Mouse (Mus musculus) urinary bladder, postnatal 25 days (tissue): ENCODE measurements around the gene Mta1.
A peak's percentile ranks its signal among the peaks of the same experiment; 100 is the strongest.

Experiments used
- DNase-seq: peaks from one replicate; pipeline ENCODE4 v3.0.0; 2022; ENCODE audit warnings: low spot score

The Mta1 gene

GRCm38 (mm10) chr12:113134502-113134901, 36.4 kb downstream of the Mta1 start:
- no peak for DNase-seq

GRCm38 (mm10) chr12:113135401-113135800, 37.3 kb downstream of the Mta1 start:
- no peak for DNase-seq

DNA sequence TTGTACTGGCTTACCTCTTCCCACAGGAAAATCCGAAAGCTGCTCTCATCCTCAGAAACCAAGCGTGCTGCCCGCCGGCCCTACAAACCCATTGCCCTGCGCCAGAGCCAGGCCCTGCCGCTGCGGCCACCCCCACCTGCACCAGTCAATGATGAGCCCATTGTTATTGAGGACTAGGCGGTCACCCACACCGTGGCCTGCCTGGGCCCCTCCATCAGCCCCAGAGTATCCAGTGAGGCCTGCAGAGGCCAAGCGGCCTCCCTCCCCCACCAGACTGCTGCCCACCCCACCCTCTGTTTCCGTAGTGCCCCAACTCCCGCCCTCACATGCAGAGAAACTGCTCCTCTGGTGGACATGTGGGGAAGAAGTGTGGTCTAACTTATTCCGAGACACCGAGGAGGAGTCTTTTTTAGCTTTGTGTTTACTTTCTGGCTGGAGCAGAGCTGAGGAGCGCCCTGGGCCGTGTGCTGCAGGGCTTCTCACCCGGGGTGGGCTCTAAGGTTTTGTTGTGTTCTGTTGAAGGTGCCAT, 38.5 kb downstream of the Mta1 start:
- DNase-seq = no peak

GRCm38 (mm10) chr12:113137260-113138213, 39.5 kb downstream of the Mta1 start:
- DNase-seq = no peak

DNA sequence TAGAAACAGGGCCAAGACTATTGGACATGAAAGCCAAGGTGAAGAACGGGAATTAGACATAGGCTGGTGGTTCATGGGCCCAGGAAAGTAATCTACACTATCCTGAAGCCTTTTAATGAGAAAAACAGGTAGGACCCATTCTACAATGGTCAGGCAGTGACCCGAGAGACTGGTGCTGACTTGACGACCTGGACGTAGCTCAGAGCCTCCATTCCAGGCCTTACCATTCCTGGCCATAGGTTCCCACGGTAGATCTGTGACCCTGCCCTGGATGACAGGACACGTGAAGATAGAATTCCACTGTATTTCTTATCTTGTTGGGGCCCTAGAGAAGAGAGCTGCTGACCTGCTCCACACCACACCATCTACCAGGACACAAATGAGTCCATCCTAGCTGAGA, 40.2 kb downstream of the Mta1 start:
- DNase-seq = no peak

DNA sequence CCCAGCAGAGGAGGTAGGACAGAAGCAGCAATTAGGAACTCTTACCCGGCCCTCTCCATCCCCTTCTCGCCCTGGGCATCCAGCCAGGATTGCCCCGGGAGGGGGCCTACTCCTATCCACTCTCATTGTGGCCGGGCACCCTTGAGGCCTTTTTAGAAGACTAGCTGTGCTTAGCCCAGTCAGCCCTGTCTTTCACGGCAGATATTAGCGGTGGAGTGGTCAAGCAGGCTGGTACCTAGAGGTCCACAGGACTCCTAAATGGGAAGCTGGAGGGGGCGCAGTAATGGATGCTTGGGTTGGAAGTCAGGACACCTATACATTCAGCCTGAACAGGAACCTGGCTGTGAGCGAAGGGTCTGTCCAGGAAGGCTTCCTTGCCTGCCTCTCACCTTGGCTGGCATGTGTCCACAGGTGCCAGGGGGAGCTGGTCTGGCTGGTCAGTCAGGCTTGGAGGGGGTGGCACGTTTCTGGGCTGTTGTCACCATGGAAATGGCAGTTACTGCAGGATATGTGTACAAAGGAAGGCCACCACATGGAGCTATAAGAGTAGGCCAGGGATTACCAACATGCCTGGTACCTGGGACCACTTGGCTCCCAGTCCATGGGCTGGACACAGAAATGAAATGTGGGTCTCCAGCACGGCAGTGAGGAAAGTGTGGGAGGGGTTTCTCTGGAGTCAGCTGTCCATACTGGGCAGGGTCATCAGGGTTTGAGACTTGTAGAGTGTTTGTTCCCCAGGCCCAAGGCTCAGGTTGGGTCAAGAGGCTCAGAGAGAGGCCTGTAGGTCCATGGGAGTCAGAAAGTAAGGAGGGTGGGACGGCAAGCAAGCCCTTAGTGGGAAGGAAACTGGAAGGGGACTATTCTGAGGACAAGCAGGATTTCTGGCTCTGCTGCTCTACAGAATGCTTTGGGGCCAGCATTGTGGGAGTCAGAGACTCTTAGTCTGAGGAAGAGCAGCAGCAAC, 41.1 kb downstream of the Mta1 start:
- peak; percentile 62 for DNase-seq

GRCm38 (mm10) chr12:113139908-113140615, 42.0 kb downstream of the Mta1 start, which contains the start of gene Crip2:
TSS of gene Crip2 (plus strand) at chr12:113140236.
- peak; percentile 84 for DNase-seq

- peak; percentile 54 for DNase-seq
Observed at GRCm38 (mm10) chr12:113140616-113141411, 42.7 kb downstream of the Mta1 start.

- no peak for DNase-seq
Observed at GRCm38 (mm10) chr12:113141531-113141973, 43.5 kb downstream of the Mta1 start.

DNA sequence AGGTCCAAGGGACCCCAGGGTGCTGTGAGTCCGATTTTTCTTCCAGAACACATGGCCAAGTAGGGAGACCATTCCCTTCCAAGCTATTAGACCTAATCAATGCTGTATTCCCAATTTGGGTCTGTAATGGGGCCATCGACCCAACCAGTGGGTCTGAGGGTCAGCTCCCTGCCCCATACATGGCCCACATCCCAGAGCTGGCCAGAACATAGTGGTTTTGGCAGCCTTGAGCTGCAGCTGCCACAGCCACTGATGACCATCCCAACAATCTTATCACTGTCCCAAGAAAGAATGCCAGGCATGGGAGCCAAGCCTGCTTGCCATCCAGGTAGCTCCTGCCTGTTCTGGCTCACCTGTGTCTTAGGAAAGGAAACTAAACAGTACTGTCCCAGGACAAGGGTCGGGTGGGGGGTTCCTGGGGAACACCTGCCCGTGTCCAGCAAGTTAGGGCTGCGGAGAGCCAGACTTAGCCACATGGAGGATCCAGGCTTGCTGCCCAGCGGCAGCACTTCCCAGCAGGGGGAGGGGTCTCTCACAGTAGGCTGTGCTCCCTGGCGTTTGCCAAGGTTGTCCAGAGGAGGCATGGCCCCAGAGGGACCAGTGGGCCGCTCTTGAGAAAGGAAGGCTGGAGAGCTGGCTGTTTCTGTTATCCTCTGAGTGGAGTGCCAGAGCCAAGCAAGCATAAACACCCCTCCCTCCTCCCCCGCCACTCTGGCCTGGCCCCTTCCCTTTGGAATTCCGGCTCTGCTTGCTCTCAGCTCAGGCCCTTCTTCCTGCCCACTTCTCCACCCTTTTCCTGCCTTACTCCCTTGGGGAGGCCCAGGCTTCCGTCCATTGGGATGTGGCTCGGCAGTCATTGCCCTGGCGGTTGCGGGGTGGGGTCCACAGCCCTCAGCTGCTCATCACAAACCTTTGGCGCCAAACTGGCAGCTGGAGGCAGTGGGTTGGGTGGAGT, 44.2 kb downstream of the Mta1 start:
- peak; percentile 45 for DNase-seq

DNA sequence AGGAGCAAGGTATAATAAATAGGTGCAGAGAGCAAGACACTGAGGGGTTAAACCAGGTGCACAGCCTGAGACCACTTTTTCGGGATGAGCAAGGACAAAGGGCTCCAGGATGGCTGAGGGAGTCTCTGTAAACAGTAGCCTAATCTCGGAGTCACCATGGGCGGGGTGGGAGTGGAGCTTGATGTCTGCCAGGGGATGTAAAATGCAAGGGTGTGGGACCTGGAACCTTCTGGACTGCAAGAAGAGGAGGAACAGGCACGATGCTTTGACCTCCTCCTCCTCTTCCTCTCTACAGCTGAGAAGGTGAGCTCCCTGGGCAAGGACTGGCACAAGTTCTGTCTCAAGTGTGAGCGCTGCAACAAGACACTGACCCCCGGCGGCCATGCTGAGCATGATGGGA, 45.1 kb downstream of the Mta1 start:
- no peak for DNase-seq

GRCm38 (mm10) chr12:113144001-113144756, 46.1 kb downstream of the Mta1 start:
- no peak for DNase-seq

- no peak for DNase-seq
Observed at GRCm38 (mm10) chr12:113144886-113145285, 46.8 kb downstream of the Mta1 start.

GRCm38 (mm10) chr12:113145591-113145990, 47.5 kb downstream of the Mta1 start:
- no peak for DNase-seq

DNA sequence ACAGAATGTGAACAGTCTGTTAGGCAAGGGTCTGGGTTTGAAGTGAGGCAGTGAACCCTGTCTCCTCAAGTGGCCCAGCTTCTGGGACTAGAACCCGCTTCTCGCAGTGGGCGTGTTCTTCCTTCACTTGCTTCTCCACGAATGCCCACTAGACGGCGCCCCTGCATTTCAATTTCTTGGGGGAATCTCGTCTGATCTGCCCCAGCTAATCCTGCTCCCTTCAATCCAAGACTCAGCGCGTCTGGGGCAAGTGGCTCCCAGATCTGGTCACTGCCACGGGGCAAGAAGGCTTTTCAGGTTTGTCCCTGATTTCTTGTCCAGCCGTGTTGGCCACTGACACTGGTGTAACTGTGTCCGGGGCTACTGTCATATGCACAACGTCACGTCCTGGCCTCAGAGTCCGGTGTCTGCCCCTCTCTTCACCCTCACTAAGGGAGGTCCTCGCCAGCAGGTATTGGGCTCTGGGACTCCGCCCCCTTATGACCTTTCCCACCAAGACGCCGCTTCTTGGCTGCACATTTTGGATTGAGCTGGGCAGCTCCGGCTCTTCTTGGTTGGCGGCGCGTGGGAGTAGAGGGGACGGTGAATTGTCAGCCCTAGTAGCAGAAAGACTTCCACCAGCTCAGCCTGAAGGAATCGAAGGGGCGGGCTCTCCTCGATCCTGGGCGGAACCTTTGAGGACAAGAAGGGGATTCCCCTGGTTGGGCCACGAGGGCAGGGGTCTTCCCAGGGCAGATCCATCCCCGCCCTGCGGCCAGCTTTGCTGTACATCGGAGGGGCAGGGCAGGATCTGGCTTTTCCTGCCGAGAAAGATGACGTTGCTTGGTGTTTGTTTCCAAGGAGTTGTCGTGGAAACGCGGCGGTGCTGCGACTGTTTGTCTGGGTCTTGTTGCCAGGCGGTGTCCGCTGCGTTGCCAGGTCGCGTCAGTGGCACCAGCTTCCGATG, 48.3 kb downstream of the Mta1 start, which contains the start of gene Crip1:
Gene Crip1 (plus strand): TSS at position 205 of the 946 bp plus-strand sequence.
- peak; percentile 82 for DNase-seq

GRCm38 (mm10) chr12:113147481-113147880, 49.4 kb downstream of the Mta1 start:
- no peak for DNase-seq

GRCm38 (mm10) chr12:113148381-113149035, 50.4 kb downstream of the Mta1 start:
- peak; percentile 65 for DNase-seq
